Mouse (Mus musculus): ENCODE results near the gene Zfp708. TPM values are rescaled to one million over a fixed set of nuclear protein-coding genes. Genes with fewer than 3 reads are reported as not detected.

The Zfp708 gene
- polyA plus RNA-seq, 1 experiment from 2014 or later: 11.5 TPM

GRCm38 (mm10) chr13:67108821-67109206 lies 11.0 kb upstream of the Zfp708 start:
- Histone ChIP-seq H3K27me3 (ENCODE audit: control insufficient read depth, insufficient read depth, low read length) (no peaks in the 10 kb centered on the region), H3K9ac (replicated peaks; ENCODE audit: low read length) (peak overlapping the region; percentile 37; the same call in 1 of the 2 replicates), H3K4me3 (ENCODE audit: low read depth, low read length) (peak overlapping the region; percentile 59), H3K36me3 (replicated peaks; ENCODE audit: control insufficient read depth, insufficient read depth, low read depth, low read length) (peaks cover 3% of the 10 kb centered on the region; the same call in 1 of the 2 replicates), H3K4me1 (ENCODE audit: control insufficient read depth, insufficient read depth, low read length) (no peaks in the 10 kb centered on the region), H3K9me3 (replicated peaks; ENCODE audit: control insufficient read depth, low read length) (no peaks in the 10 kb centered on the region), H3K27ac (replicated peaks; ENCODE audit: low read depth, low read length) (no peak overlapping the region), H3K4me2 (ENCODE audit: low read depth, low read length) (peak overlapping the region; percentile 21; the same call in 1 of the 2 replicates)
- DNase-seq (ENCODE audit: low spot score): no peak
- ATAC-seq (replicated peaks; ENCODE audit: insufficient number of reproducible peaks, low FRiP score, low TSS enrichment, low read depth): peak; percentile 46
- 7% methylated on average over 9 of the region's 9 CpGs for WGBS

GRCm38 (mm10) chr13:67108194-67108820 lies 10.5 kb upstream of the Zfp708 start, which contains the start of gene Gm28557:
Gene Gm28557, minus strand, starts transcription at chr13:67108604.
- peak; percentile 98 for DNase-seq (ENCODE audit: low spot score)
- Histone ChIP-seq H3K27me3 (ENCODE audit: control insufficient read depth, insufficient read depth, low read length) (no peaks in the 10 kb centered on the region), H3K36me3 (replicated peaks; ENCODE audit: control insufficient read depth, insufficient read depth, low read depth, low read length) (peaks cover 3% of the 10 kb centered on the region; the same call in 1 of the 2 replicates), H3K27ac (replicated peaks; ENCODE audit: low read depth, low read length) (no peak within 1 kb of the TSS), H3K9me3 (replicated peaks; ENCODE audit: control insufficient read depth, low read length) (no peaks in the 10 kb centered on the region), H3K4me2 (ENCODE audit: low read depth, low read length) (peak within 1 kb of the TSS; percentile 67), H3K4me1 (ENCODE audit: control insufficient read depth, insufficient read depth, low read length) (no peaks in the 10 kb centered on the region), H3K4me3 (ENCODE audit: low read depth, low read length) (peak within 1 kb of the TSS; percentile 59), H3K9ac (replicated peaks; ENCODE audit: low read length) (peak within 1 kb of the TSS; percentile 79)
- 0% methylated on average over 17 of the region's 17 CpGs for WGBS
- peak; percentile 94 for ATAC-seq (replicated peaks; ENCODE audit: insufficient number of reproducible peaks, low FRiP score, low TSS enrichment, low read depth)

GRCm38 (mm10) chr13:67107681-67108080 lies 9.9 kb upstream of the Zfp708 start:
- 63% methylated on average over 9 of the region's 9 CpGs for WGBS
- ATAC-seq (replicated peaks; ENCODE audit: insufficient number of reproducible peaks, low FRiP score, low TSS enrichment, low read depth) (no peak), DNase-seq (ENCODE audit: low spot score) (peak; percentile 0)
- Histone ChIP-seq H3K4me3 (ENCODE audit: low read depth, low read length) (peak overlapping the region; percentile 59), H3K4me2 (ENCODE audit: low read depth, low read length) (peak overlapping the region; percentile 67), H3K36me3 (replicated peaks; ENCODE audit: control insufficient read depth, insufficient read depth, low read depth, low read length) (peaks cover 3% of the 10 kb centered on the region; the same call in 1 of the 2 replicates), H3K9ac (replicated peaks; ENCODE audit: low read length) (peak overlapping the region; percentile 79), H3K9me3 (replicated peaks; ENCODE audit: control insufficient read depth, low read length) (no peaks in the 10 kb centered on the region), H3K27ac (replicated peaks; ENCODE audit: low read depth, low read length) (no peak overlapping the region), H3K4me1 (ENCODE audit: control insufficient read depth, insufficient read depth, low read length) (no peaks in the 10 kb centered on the region), H3K27me3 (ENCODE audit: control insufficient read depth, insufficient read depth, low read length) (no peaks in the 10 kb centered on the region)

GRCm38 (mm10) chr13:67090154-67090553 lies 7.6 kb downstream of the Zfp708 start:
- Histone ChIP-seq H3K9me3 (replicated peaks; ENCODE audit: control insufficient read depth, low read length) (no peaks in the 10 kb centered on the region), H3K4me3 (ENCODE audit: low read depth, low read length) (no peak overlapping the region), H3K27ac (replicated peaks; ENCODE audit: low read depth, low read length) (no peak overlapping the region), H3K36me3 (replicated peaks; ENCODE audit: control insufficient read depth, insufficient read depth, low read depth, low read length) (no peaks in the 10 kb centered on the region), H3K27me3 (ENCODE audit: control insufficient read depth, insufficient read depth, low read length) (no peaks in the 10 kb centered on the region), H3K4me1 (ENCODE audit: control insufficient read depth, insufficient read depth, low read length) (no peaks in the 10 kb centered on the region), H3K9ac (replicated peaks; ENCODE audit: low read length) (no peak overlapping the region), H3K4me2 (ENCODE audit: low read depth, low read length) (no peak overlapping the region)
- 74% methylated on average over 1 of the region's 1 CpGs for WGBS
- DNase-seq (ENCODE audit: low spot score) (no peak), ATAC-seq (replicated peaks; ENCODE audit: insufficient number of reproducible peaks, low FRiP score, low TSS enrichment, low read depth) (no peak)

- no peaks in the 10 kb centered on the region for H3K27me3 ChIP-seq (ENCODE audit: control insufficient read depth, insufficient read depth, low read length)
- no peaks in the 10 kb centered on the region for H3K36me3 ChIP-seq (replicated peaks; ENCODE audit: control insufficient read depth, insufficient read depth, low read depth, low read length)
- no peak overlapping the region for H3K4me2 ChIP-seq (ENCODE audit: low read depth, low read length)
- peak overlapping the region; percentile 62; the same call in 1 of the 2 replicates for H3K4me3 ChIP-seq (ENCODE audit: low read depth, low read length)
- H3K9ac ChIP-seq (replicated peaks; ENCODE audit: low read length): peak overlapping the region; percentile 74
- no peak overlapping the region for H3K27ac ChIP-seq (replicated peaks; ENCODE audit: low read depth, low read length)
- WGBS: 74% methylated on average over 1 of the region's 1 CpGs
- H3K4me1 ChIP-seq (ENCODE audit: control insufficient read depth, insufficient read depth, low read length): no peaks in the 10 kb centered on the region
- no peak for DNase-seq (ENCODE audit: low spot score)
- no peak for ATAC-seq (replicated peaks; ENCODE audit: insufficient number of reproducible peaks, low FRiP score, low TSS enrichment, low read depth)
- H3K9me3 ChIP-seq (replicated peaks; ENCODE audit: control insufficient read depth, low read length): no peaks in the 10 kb centered on the region
Measured at GRCm38 (mm10) chr13:67081946-67082345, 15.8 kb downstream of the Zfp708 start.

- Histone ChIP-seq H3K27ac (replicated peaks; ENCODE audit: low read depth, low read length) (peak overlapping the region; percentile 81), H3K36me3 (replicated peaks; ENCODE audit: control insufficient read depth, insufficient read depth, low read depth, low read length) (no peaks in the 10 kb centered on the region), H3K9me3 (replicated peaks; ENCODE audit: control insufficient read depth, low read length) (no peaks in the 10 kb centered on the region), H3K4me2 (ENCODE audit: low read depth, low read length) (peak overlapping the region; percentile 60), H3K4me3 (ENCODE audit: low read depth, low read length) (peak overlapping the region; percentile 62), H3K4me1 (ENCODE audit: control insufficient read depth, insufficient read depth, low read length) (no peaks in the 10 kb centered on the region), H3K9ac (replicated peaks; ENCODE audit: low read length) (peak overlapping the region; percentile 74), H3K27me3 (ENCODE audit: control insufficient read depth, insufficient read depth, low read length) (no peaks in the 10 kb centered on the region)
- DNase-seq (ENCODE audit: low spot score) (peak; percentile 88), ATAC-seq (replicated peaks; ENCODE audit: insufficient number of reproducible peaks, low FRiP score, low TSS enrichment, low read depth) (peak; percentile 99)
- 0% methylated on average over 24 of the region's 24 CpGs for WGBS
Measured at GRCm38 (mm10) chr13:67081142-67081713, 16.5 kb downstream of the Zfp708 start.

GRCm38 (mm10) chr13:67077244-67077643 lies 20.5 kb downstream of the Zfp708 start:
- H3K4me1 ChIP-seq (ENCODE audit: control insufficient read depth, insufficient read depth, low read length): no peaks in the 10 kb centered on the region
- H3K27ac ChIP-seq (replicated peaks; ENCODE audit: low read depth, low read length): no peak overlapping the region
- H3K36me3 ChIP-seq (replicated peaks; ENCODE audit: control insufficient read depth, insufficient read depth, low read depth, low read length): peaks cover 10% of the 10 kb centered on the region
- no peaks in the 10 kb centered on the region for H3K27me3 ChIP-seq (ENCODE audit: control insufficient read depth, insufficient read depth, low read length)
- no peak overlapping the region for H3K4me3 ChIP-seq (ENCODE audit: low read depth, low read length)
- 96% methylated on average over 2 of the region's 2 CpGs for WGBS
- no peak for ATAC-seq (replicated peaks; ENCODE audit: insufficient number of reproducible peaks, low FRiP score, low TSS enrichment, low read depth)
- no peak overlapping the region for H3K9ac ChIP-seq (replicated peaks; ENCODE audit: low read length)
- H3K9me3 ChIP-seq (replicated peaks; ENCODE audit: control insufficient read depth, low read length): no peaks in the 10 kb centered on the region
- no peak overlapping the region for H3K4me2 ChIP-seq (ENCODE audit: low read depth, low read length)
- no peak for DNase-seq (ENCODE audit: low spot score)

- no peaks in the 10 kb centered on the region for H3K27me3 ChIP-seq (ENCODE audit: control insufficient read depth, insufficient read depth, low read length)
- H3K4me3 ChIP-seq (ENCODE audit: low read depth, low read length): no peak overlapping the region
- H3K36me3 ChIP-seq (replicated peaks; ENCODE audit: control insufficient read depth, insufficient read depth, low read depth, low read length): peaks cover 27% of the 10 kb centered on the region
- DNase-seq (ENCODE audit: low spot score) (no peak), ATAC-seq (replicated peaks; ENCODE audit: insufficient number of reproducible peaks, low FRiP score, low TSS enrichment, low read depth) (no peak)
- H3K4me2 ChIP-seq (ENCODE audit: low read depth, low read length): no peak overlapping the region
- H3K4me1 ChIP-seq (ENCODE audit: control insufficient read depth, insufficient read depth, low read length): no peaks in the 10 kb centered on the region
- WGBS: 91% methylated on average over 2 of the region's 2 CpGs
- H3K9ac ChIP-seq (replicated peaks; ENCODE audit: low read length): no peak overlapping the region
- no peaks in the 10 kb centered on the region; the same call in 1 of the 2 replicates for H3K9me3 ChIP-seq (replicated peaks; ENCODE audit: control insufficient read depth, low read length)
- no peak overlapping the region for H3K27ac ChIP-seq (replicated peaks; ENCODE audit: low read depth, low read length)
Measured at GRCm38 (mm10) chr13:67072786-67073185, 25.0 kb downstream of the Zfp708 start.
